Mouse (Mus musculus): ENCODE results near the gene Cfc1. TPM values are rescaled to one million over a fixed set of nuclear protein-coding genes. Genes with fewer than 3 reads are reported as not detected.

The Cfc1 gene
- total RNA-seq (2023): not detected

DNA sequence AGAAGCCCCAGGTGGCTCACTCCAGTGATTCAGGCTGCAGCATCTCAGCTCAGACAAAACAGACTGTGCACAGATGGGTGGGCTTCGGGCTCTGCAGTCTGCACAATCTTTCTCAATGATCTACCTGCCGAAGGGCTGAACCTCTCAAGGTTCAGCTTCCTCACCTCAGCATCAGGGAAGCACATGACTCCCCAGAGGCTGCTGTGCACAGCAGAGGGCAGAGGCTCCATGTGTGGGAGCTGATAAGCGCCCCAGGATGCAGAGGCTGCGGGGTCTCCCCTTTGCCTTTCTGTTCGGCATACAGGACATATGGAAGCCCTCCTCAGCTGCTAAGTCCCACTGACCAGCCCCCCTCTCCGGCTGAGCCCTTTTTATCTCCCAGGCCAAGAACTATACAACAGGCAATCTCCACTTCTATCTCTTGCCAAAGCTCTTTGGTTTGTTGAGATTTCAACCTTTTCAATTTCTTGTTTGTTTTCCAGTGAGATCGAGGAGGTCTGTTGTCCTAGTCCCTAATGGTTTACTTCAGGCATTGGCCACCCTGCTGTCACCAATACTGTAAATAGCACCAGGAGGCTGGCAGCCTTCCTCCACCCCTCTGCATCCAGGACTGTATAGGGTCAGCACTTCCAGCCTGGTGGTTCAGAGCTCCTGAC lies at the start of gene Cfc1:
Cfc1 (plus strand) TSS at position 606 of the 656 bp plus-strand sequence.

DNA sequence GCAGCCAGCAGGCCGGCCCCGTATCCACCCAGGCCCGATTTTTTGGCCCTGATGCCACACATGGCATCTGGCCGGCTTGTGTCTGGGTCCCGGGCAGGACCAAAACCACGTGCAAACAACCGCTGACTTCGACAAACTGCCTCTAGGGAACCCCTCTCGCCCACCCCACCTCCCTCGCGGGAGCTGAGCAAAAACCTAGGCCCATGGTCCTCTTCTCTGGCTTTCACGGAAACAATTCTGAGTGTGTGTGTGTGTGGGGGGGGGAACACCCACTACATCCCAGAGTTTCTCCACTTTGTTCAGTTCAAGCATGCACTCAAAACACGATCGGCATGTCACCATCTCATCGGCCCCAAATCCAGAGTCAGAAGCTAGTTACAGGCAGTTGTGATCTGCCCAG lies 25.4 kb downstream of the Cfc1 start, which contains the start of gene Prss40:
Prss40 (minus strand) TSS at position 101 of the 400 bp plus-strand sequence.

DNA sequence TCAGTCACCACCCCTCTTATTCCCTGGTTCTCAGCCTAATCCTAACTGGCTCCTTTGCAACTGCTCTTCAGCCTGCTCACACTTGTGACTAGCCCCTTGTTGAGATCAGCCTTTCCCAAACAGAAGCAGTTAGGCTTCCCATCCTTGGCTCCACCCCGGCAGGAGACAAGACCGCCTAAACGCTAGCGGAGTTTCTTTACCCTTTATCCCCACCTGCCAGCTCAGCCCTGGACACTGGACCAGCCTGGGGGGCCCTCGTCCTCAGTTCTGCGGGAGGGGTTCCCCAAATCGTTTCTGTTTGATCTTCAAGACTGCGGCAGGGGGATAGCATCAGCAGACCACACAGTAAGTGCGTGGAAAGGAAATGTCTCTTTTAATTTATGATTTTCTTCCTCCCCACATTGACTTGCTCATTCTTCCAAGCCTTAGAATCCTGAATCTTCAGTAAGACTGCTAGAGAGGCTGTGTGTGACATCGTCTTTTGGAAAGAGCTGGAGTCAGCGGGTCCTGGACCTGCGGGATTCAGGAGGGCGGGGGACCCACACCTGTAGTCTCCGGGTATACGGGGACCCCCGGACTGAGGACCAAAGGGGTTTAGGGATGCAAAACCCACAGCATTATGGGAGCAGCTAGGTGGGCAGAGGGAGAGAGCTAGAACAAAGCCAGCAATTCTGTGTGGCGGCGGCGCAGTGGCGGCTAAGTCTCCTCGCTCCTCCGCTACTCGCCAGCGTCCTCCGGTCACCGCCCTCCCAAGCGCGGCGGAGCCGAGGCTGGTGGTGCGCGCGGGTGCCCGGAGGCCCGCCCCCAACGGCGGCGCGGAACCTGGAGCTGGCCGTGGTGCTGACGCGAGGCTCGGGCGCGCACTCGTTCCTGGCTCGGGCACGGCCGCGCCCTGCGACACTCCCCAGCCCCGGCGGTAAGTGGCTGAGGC lies 43.7 kb downstream of the Cfc1 start, which contains the start of gene Amer3:
Amer3 (plus strand) TSS at position 807 of the 931 bp plus-strand sequence.

Other genes with a start within 250 kb of the Cfc1 start
- 20.9 TPM for gene Ccdc115, start 96.0 kb upstream of the Cfc1 start, total RNA-seq (2023)
- gene Imp4, start 95.8 kb upstream of the Cfc1 start, total RNA-seq (2023): 92.8 TPM
- gene Ptpn18, start 75.9 kb upstream of the Cfc1 start, total RNA-seq (2023): 190 TPM
- not detected for gene Prss39, start 37.2 kb upstream of the Cfc1 start, total RNA-seq (2023)
- not detected for gene Prss40, start 25.3 kb downstream of the Cfc1 start, total RNA-seq (2023)
- gene Amer3, start 44.0 kb downstream of the Cfc1 start, total RNA-seq (2023): not detected